Mouse (Mus musculus) stomach, postnatal 0 days (tissue): ENCODE data around the gene Mapk14. TPM values are rescaled to one million over a fixed set of nuclear protein-coding genes. Genes with fewer than 3 reads are reported as not detected.

Experiments
- ATAC-seq: fragments of 200-750 bp; cut with Nextera tagmentation; 2 replicates; pipeline ENCODE4 v1.8.0; 2017; ENCODE audit not compliant: low FRiP score, low TSS enrichment
- DNase-seq: peaks from one replicate; pipeline ENCODE4 v3.0.0-alpha.2; 2016; ENCODE audit warnings: low spot score
- H3K27ac ChIP-seq: fragments of 300-500 bp; sonication (generic); replicated peaks from 2 replicates; pipeline ENCODE4 v1.5.1; 2014; ENCODE audit warnings: mild to moderate bottlenecking, control low read depth
- H3K27me3 ChIP-seq: fragments of 300-500 bp; sonication (generic); 2 replicates; pipeline ENCODE4 v1.6.1; 2014; ENCODE audit warnings: low read length; ENCODE audit not compliant: control insufficient read depth, insufficient read depth
- H3K36me3 ChIP-seq: fragments of 300-500 bp; sonication (generic); 2 replicates; pipeline ENCODE4 v1.6.1; 2014; ENCODE audit warnings: low read length, mixed read lengths; ENCODE audit not compliant: control insufficient read depth, insufficient read depth
- H3K4me1 ChIP-seq: fragments of 300-500 bp; sonication (generic); replicated peaks from 2 replicates; pipeline ENCODE4 v1.6.1; 2014; ENCODE audit warnings: antibody characterized with exemption; ENCODE audit not compliant: control insufficient read depth, insufficient read depth
- H3K4me2 ChIP-seq: fragments of 300-500 bp; sonication (generic); replicated peaks from 2 replicates; pipeline ENCODE4 v1.6.1; 2014; ENCODE audit warnings: low read depth, mild to moderate bottlenecking, control low read depth, moderate library complexity
- H3K4me3 ChIP-seq: fragments of 300-500 bp; sonication (generic); 2 replicates; pipeline ENCODE4 v1.5.1; 2014; ENCODE audit warnings: low read depth, low read length, control low read depth
- H3K9ac ChIP-seq: fragments of 300-500 bp; sonication (generic); 2 replicates; pipeline ENCODE4 v1.6.1; 2014; ENCODE audit warnings: mild to moderate bottlenecking, low read length, control low read depth, mixed read lengths
- H3K9me3 ChIP-seq: fragments of 300-500 bp; sonication (generic); 2 replicates; pipeline ENCODE4 v1.6.1; 2016; ENCODE audit warnings: low read length; ENCODE audit not compliant: control insufficient read depth
- CTCF ChIP-seq: IDR thresholded peaks from 2 replicates; pipeline ENCODE4 v1.5.1; 2016; ENCODE audit warnings: antibody characterized with exemption, low read depth, mild to moderate bottlenecking, moderate library complexity
- EP300 ChIP-seq: optimal IDR thresholded peaks from 2 replicates; pipeline ENCODE3; 2016; ENCODE audit warnings: antibody characterized with exemption
- WGBS: fragments of 180-500 bp; shearing (Covaris S2); extraction: QIAGEN DNeasy Blood & Tissue Kit; methylation state at CpG from one replicate; pipeline ENCODE4 v1.1.7; 2014; 5-methylcytosine and 5-hydroxymethylcytosine counted together
- polyA plus RNA-seq: library from polyadenylated mRNA; unstranded; fragments of >200 nt; fragmentation: Nextera tagmentation; extraction: Ambion mirVana; gene quantifications from 2 replicates; pipeline ENCODE4 v1.2.1, GENCODE M21; 2015

Mapk14 gene
- polyA plus RNA-seq, 1 experiment from 2014 or later, result 31.4 TPM

DNA sequence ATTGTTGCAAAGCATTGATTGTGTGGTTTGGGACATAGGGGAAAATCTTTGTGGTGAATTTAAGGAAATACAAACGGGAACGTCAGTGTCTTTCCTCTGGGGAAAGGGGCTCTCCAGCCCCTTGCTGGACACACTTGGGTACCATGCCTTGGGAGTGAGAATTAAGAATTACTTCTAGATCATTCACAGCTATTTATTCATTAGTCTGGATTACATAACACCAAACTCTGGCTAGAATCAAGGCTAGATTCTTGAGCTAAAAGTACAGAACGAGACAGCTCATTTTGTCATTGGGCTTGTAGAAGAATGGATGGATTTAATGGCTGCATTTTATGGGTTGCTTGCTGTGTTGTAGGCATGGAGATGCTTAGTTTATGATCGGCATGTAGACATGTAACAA is 3.7 kb downstream of the Mapk14 start:
- DNase-seq (no peak), ATAC-seq (no peak)
- Histone ChIP-seq H3K9me3 (no peaks in the 10 kb centered on the region), H3K27me3 (no peaks in the 10 kb centered on the region), H3K36me3 (no peaks in the 10 kb centered on the region), H3K4me2 (no peak overlapping the region), H3K4me1 (peaks cover 11% of the 10 kb centered on the region), H3K27ac (no peak overlapping the region), H3K4me3 (no peak overlapping the region), H3K9ac (no peak overlapping the region)
- 85% methylated on average over 4 of the region's 4 CpGs for WGBS
- no peak for TF ChIP-seq EP300
- no peak for TF ChIP-seq CTCF

DNA sequence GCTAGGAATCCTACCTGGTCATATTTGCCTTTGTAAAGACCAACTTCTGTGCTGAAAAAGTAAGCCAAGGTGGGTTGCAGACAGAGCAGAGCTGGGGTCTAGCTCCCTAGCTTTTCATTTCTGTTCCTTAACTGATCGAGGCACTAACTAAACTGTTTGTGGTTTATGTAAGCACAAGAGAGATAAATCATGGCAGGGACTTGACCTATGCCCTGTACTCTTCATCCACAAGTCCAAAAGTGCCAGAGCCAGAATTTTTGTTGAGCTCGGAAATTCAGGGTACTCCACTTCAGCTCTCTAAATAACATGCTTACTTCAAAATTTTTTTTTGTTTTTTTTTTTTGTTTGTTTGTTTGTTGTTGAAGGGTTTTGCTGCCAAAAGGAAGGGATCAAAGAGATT is 5.5 kb downstream of the Mapk14 start:
- no peaks in the 10 kb centered on the region for H3K27me3 ChIP-seq
- H3K9ac ChIP-seq, result 0 out of 2 replicates have a peak overlapping the region, but pooled peaks have one; percentile 32
- DNase-seq (no peak), ATAC-seq (no peak)
- 25% methylated on average over 2 of the region's 2 CpGs for WGBS
- no peak overlapping the region for H3K4me2 ChIP-seq
- H3K4me3 ChIP-seq, result no peak overlapping the region
- H3K4me1 ChIP-seq, result peaks cover 11% of the 10 kb centered on the region
- H3K36me3 ChIP-seq, result no peaks in the 10 kb centered on the region
- no peak for TF ChIP-seq EP300
- no peak for TF ChIP-seq CTCF
- H3K27ac ChIP-seq, result peak overlapping the region; percentile 20; the same call in 1 of the 2 replicates
- no peaks in the 10 kb centered on the region for H3K9me3 ChIP-seq

- no peak overlapping the region for H3K4me3 ChIP-seq
- H3K27me3 ChIP-seq, result no peaks in the 10 kb centered on the region
- H3K36me3 ChIP-seq, result no peaks in the 10 kb centered on the region
- no peak for TF ChIP-seq CTCF
- 38% methylated on average over 13 of the region's 13 CpGs for WGBS
- peaks cover 11% of the 10 kb centered on the region for H3K4me1 ChIP-seq
- H3K27ac ChIP-seq, result peak overlapping the region; percentile 75
- peak; percentile 87 for ATAC-seq
- peak; percentile 71 for DNase-seq
- no peaks in the 10 kb centered on the region for H3K9me3 ChIP-seq
- peak overlapping the region; percentile 9 for H3K4me2 ChIP-seq
- H3K9ac ChIP-seq, result no peak overlapping the region
These were observed 6.4 kb downstream of the Mapk14 start for GRCm38 (mm10) chr17:28697290-28698195.

- ATAC-seq, result no peak
- no peaks in the 10 kb centered on the region for H3K27me3 ChIP-seq
- no peaks in the 10 kb centered on the region for H3K9me3 ChIP-seq
- TF ChIP-seq EP300 (no peak), CTCF (no peak)
- H3K9ac ChIP-seq, result no peak overlapping the region
- H3K27ac ChIP-seq, result no peak overlapping the region; the same call in 1 of the 2 replicates
- H3K4me2 ChIP-seq, result no peak overlapping the region
- no peaks in the 10 kb centered on the region for H3K36me3 ChIP-seq
- 48% methylated on average over 4 of the region's 4 CpGs for WGBS
- no peak for DNase-seq
- no peak overlapping the region for H3K4me3 ChIP-seq
- H3K4me1 ChIP-seq, result peaks cover 11% of the 10 kb centered on the region
These were observed 7.1 kb downstream of the Mapk14 start for GRCm38 (mm10) chr17:28698245-28698644.

DNA sequence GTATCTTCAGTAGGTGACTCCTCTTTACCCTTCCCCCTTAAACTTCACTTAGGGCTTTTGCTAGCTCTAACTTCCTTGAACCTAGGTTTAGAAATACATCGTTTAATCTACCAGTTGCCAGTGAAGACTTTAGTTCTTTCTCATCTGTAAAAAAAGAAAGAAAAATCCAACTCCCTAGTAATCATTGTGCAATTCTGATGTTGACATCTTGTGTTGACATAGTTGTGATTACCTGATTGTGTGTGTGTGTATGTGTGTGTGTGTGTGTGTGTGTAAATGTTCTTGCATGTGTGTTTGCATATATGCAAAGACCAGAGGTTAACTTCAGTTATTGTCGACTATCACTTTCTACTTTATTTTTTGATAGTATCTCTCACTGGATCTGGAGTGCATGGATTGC is 7.5 kb downstream of the Mapk14 start:
- H3K9me3 ChIP-seq, result no peaks in the 10 kb centered on the region
- DNase-seq, result peak; percentile 32
- no peak; the same call in 1 of the 2 replicates for ATAC-seq
- no peak overlapping the region for H3K4me3 ChIP-seq
- no peaks in the 10 kb centered on the region for H3K36me3 ChIP-seq
- WGBS, result 53% methylated on average over 2 of the region's 2 CpGs
- peaks cover 10% of the 10 kb centered on the region for H3K4me1 ChIP-seq
- no peaks in the 10 kb centered on the region for H3K27me3 ChIP-seq
- no peak overlapping the region for H3K27ac ChIP-seq
- no peak overlapping the region for H3K4me2 ChIP-seq
- no peak for TF ChIP-seq EP300
- no peak for TF ChIP-seq CTCF
- H3K9ac ChIP-seq, result no peak overlapping the region

GRCm38 (mm10) chr17:28699789-28700188 is 8.7 kb downstream of the Mapk14 start:
- H3K4me2 ChIP-seq, result no peak overlapping the region
- no peak for TF ChIP-seq EP300
- no peak for TF ChIP-seq CTCF
- H3K9me3 ChIP-seq, result no peaks in the 10 kb centered on the region
- H3K27ac ChIP-seq, result no peak overlapping the region
- H3K4me1 ChIP-seq, result peaks cover 8% of the 10 kb centered on the region
- 79% methylated on average over 7 of the region's 7 CpGs for WGBS
- H3K9ac ChIP-seq, result no peak overlapping the region
- ATAC-seq (no peak), DNase-seq (no peak)
- no peak overlapping the region for H3K4me3 ChIP-seq
- H3K27me3 ChIP-seq, result no peaks in the 10 kb centered on the region
- no peaks in the 10 kb centered on the region for H3K36me3 ChIP-seq
